Mouse (Mus musculus) lung, adult 2 months (tissue): ENCODE data around the gene Fbxo9.

Experiments used
- CTCF ChIP-seq: fragments of 200-500 bp; IDR thresholded peaks from 2 replicates; pipeline ENCODE4 v1.5.1; 2011; ENCODE audit warnings: mild to moderate bottlenecking, low read length, control low read depth; ENCODE audit not compliant: insufficient read depth
- POLR2A ChIP-seq: fragments of 200-500 bp; IDR thresholded peaks from 2 replicates; pipeline ENCODE4 v1.6.1; 2011; ENCODE audit warnings: low read depth, mild to moderate bottlenecking, control low read depth, low read length, borderline replicate concordance; ENCODE audit errors: extremely low read depth

GRCm38 (mm10) chr9:78115746-78116145, 6.9 kb upstream of the Fbxo9 start:
- TF ChIP-seq CTCF: no peak
- no peak for TF ChIP-seq POLR2A
